Mouse (Mus musculus) thymus, adult 2 months (tissue): Measurements from ENCODE around the gene Hoxc8. TPM values are rescaled to one million over a fixed set of nuclear protein-coding genes. Genes with fewer than 3 reads are reported as not detected.

Experiments
- DNase-seq: peaks from one replicate; pipeline ENCODE4 v3.0.0; 2021
- H3K27ac ChIP-seq: fragments of 200-500 bp; 2 replicates; pipeline ENCODE4 v1.5.1; 2012; ENCODE audit warnings: low read length, control low read depth; ENCODE audit not compliant: control insufficient read depth, insufficient read depth
- H3K27me3 ChIP-seq: fragments of 200-500 bp; 2 replicates; pipeline ENCODE4 v1.6.1; 2012; ENCODE audit warnings: mild to moderate bottlenecking, low read length, moderate library complexity, mixed read lengths; ENCODE audit not compliant: control insufficient read depth, insufficient read depth
- H3K36me3 ChIP-seq: fragments of 200-500 bp; 2 replicates; pipeline ENCODE4 v1.6.1; 2012; ENCODE audit warnings: mild to moderate bottlenecking, low read length, moderate library complexity; ENCODE audit not compliant: control insufficient read depth, insufficient read depth
- H3K4me1 ChIP-seq: fragments of 200-500 bp; replicated peaks from 2 replicates; pipeline ENCODE4 v1.6.1; 2012; ENCODE audit warnings: low read length; ENCODE audit not compliant: control insufficient read depth, insufficient read depth
- H3K4me3 ChIP-seq: fragments of 200-500 bp; 2 replicates; pipeline ENCODE4 v1.5.1; 2012; ENCODE audit warnings: mild to moderate bottlenecking, low read length, control low read depth, moderate library complexity; ENCODE audit not compliant: control insufficient read depth, insufficient read depth
- CTCF ChIP-seq: fragments of 200-500 bp; IDR thresholded peaks from 2 replicates; pipeline ENCODE4 v1.5.1; 2012; ENCODE audit warnings: mild to moderate bottlenecking, control low read depth, low read length, moderate library complexity, borderline replicate concordance; ENCODE audit not compliant: control insufficient read depth, poor library complexity, insufficient read depth; ENCODE audit errors: extremely low read depth
- POLR2A ChIP-seq: fragments of 200-500 bp; IDR thresholded peaks from 2 replicates; pipeline ENCODE4 v1.6.1; 2012; ENCODE audit warnings: mild to moderate bottlenecking, low read length, control low read depth, moderate library complexity; ENCODE audit not compliant: control insufficient read depth, poor library complexity, insufficient read depth; ENCODE audit errors: extremely low read depth
- WGBS: fragments of 180-500 bp; shearing (Covaris S2); methylation state at CpG from one replicate; pipeline ENCODE4 v1.1.7; 2018; 5-methylcytosine and 5-hydroxymethylcytosine counted together
- polyA plus RNA-seq: library from polyadenylated mRNA; depleted of rRNA; stranded (reverse); fragments of >200 nt; gene quantifications from 2 replicates; pipeline ENCODE4 v1.2.3, GENCODE M21; 2012; rRNA removed

The Hoxc8 gene
- polyA plus RNA-seq: 0.07 and 0.08 TPM in 2 replicates

GRCm38 (mm10) chr15:102990461-102991397 lies at the start of gene Hoxc8:
Hoxc8 (plus strand) TSS chr15:102990607.
- no peak for DNase-seq
- H3K4me1 ChIP-seq: no peaks in the 10 kb centered on the region
- no peaks in the 10 kb centered on the region for H3K36me3 ChIP-seq
- peaks cover 22% of the 10 kb centered on the region for H3K27me3 ChIP-seq
- 7% methylated on average over 69 of the region's 69 CpGs for WGBS
- TF ChIP-seq CTCF (no peak), POLR2A (no peak)
- no peak within 1 kb of the TSS for H3K4me3 ChIP-seq
- H3K27ac ChIP-seq: no peak within 1 kb of the TSS

- TF ChIP-seq CTCF (no peak), POLR2A (no peak)
- Histone ChIP-seq H3K4me1 (no peaks in the 10 kb centered on the region), H3K36me3 (no peaks in the 10 kb centered on the region), H3K27me3 (peaks cover 43% of the 10 kb centered on the region), H3K27ac (no peak overlapping the region), H3K4me3 (no peak overlapping the region)
- DNase-seq: no peak
- 4% methylated on average over 51 of the region's 53 CpGs for WGBS
Measured at GRCm38 (mm10) chr15:102942739-102943467, 47.5 kb upstream of the Hoxc8 start.

GRCm38 (mm10) chr15:102943468-102943813 lies 47.0 kb upstream of the Hoxc8 start:
- TF ChIP-seq POLR2A (no peak), CTCF (no peak)
- no peak for DNase-seq
- H3K27me3 ChIP-seq: peaks cover 39% of the 10 kb centered on the region
- no peak overlapping the region for H3K27ac ChIP-seq
- no peak overlapping the region for H3K4me3 ChIP-seq
- no peaks in the 10 kb centered on the region for H3K36me3 ChIP-seq
- H3K4me1 ChIP-seq: no peaks in the 10 kb centered on the region
- 15% methylated on average over 5 of the region's 5 CpGs for WGBS

GRCm38 (mm10) chr15:102945185-102946077 lies 45.0 kb upstream of the Hoxc8 start:
- H3K36me3 ChIP-seq: no peaks in the 10 kb centered on the region
- H3K27ac ChIP-seq: no peak overlapping the region
- no peak for DNase-seq
- TF ChIP-seq CTCF (no peak), POLR2A (no peak)
- 12% methylated on average over 22 of the region's 22 CpGs for WGBS
- no peaks in the 10 kb centered on the region for H3K4me1 ChIP-seq
- peaks cover 39% of the 10 kb centered on the region for H3K27me3 ChIP-seq
- H3K4me3 ChIP-seq: no peak overlapping the region

- Histone ChIP-seq H3K27ac (no peak overlapping the region), H3K36me3 (no peaks in the 10 kb centered on the region), H3K4me3 (no peak overlapping the region), H3K4me1 (no peaks in the 10 kb centered on the region), H3K27me3 (peaks cover 46% of the 10 kb centered on the region)
- TF ChIP-seq CTCF (no peak), POLR2A (no peak)
- DNase-seq: no peak
- 15% methylated on average over 9 of the region's 9 CpGs for whole genome bisulfite sequencing
Measured at GRCm38 (mm10) chr15:102947276-102947675, 43.1 kb upstream of the Hoxc8 start.

GRCm38 (mm10) chr15:102948842-102949241 lies 41.6 kb upstream of the Hoxc8 start:
- no peak overlapping the region for H3K4me3 ChIP-seq
- no peaks in the 10 kb centered on the region for H3K36me3 ChIP-seq
- DNase-seq: no peak
- 26% methylated on average over 2 of the region's 2 CpGs for WGBS
- no peak for TF ChIP-seq CTCF
- no peak for TF ChIP-seq POLR2A
- H3K27me3 ChIP-seq: peaks cover 37% of the 10 kb centered on the region
- H3K27ac ChIP-seq: no peak overlapping the region
- no peaks in the 10 kb centered on the region for H3K4me1 ChIP-seq
